Mouse (Mus musculus) bone marrow, adult 2 months (tissue): ENCODE measurements around the gene Luc7l2.

Source experiments
- CTCF ChIP-seq: fragments of 200-500 bp; IDR thresholded peaks from 2 replicates; pipeline ENCODE4 v1.5.1; 2011; ENCODE audit warnings: low read length, control low read depth; ENCODE audit not compliant: control insufficient read depth, insufficient read depth
- POLR2A ChIP-seq: fragments of 200-500 bp; IDR thresholded peaks from 2 replicates; pipeline ENCODE4 v1.6.1; 2011; ENCODE audit warnings: low read depth, mild to moderate bottlenecking, control low read depth, low read length, borderline replicate concordance; ENCODE audit not compliant: control insufficient read depth

- TF ChIP-seq POLR2A: no peak
- TF ChIP-seq CTCF: no peak
These were observed 39.0 kb upstream of the Luc7l2 start for GRCm38 (mm10) chr6:38512096-38512495.
